Mouse (Mus musculus) liver, embryonic 14 days (tissue): ENCODE data around the gene Tas2r125. TPM values are rescaled to one million over a fixed set of nuclear protein-coding genes. Genes with fewer than 3 reads are reported as not detected.

Experiments
- polyA plus RNA-seq: library from polyadenylated mRNA; depleted of rRNA; stranded (reverse); fragments of >200 nt; gene quantifications from 2 replicates; pipeline ENCODE4 v1.2.3, GENCODE M21; 2012; rRNA removed

The Tas2r125 gene
- polyA plus RNA-seq: not detected in 2 replicates

GRCm38 (mm10) chr6:132909351-132909750, at the start of gene Tas2r125:
TSS of gene Tas2r125 (plus strand) at chr6:132909651.

GRCm38 (mm10) chr6:132867708-132868107, 41.7 kb upstream of the Tas2r125 start, which contains the start of gene Tas2r110:
TSS of gene Tas2r110 (plus strand) at chr6:132868008.

DNA sequence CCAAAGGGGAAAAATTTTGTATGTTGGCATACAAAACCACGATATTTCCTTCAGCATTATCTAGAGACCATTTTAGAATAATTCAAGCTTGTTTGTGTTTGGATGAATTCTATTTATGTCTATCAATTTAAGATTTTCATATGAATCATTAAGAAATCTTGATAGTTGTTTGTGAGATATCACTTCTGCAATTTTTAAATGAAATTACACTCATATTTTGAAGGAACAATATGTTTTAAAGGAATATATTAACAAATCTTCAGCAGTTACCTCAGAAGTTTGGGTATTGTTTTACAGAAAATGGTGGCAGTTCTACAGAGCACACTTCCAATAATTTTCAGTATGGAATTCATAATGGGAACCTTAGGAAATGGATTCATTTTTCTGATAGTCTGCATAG, 16.7 kb upstream of the Tas2r125 start, which contains the start of gene Tas2r113:
Gene Tas2r113 (plus strand): TSS at position 301 of the 400 bp plus-strand sequence.

GRCm38 (mm10) chr6:132950802-132951201, 41.4 kb downstream of the Tas2r125 start, which contains the start of gene Tas2r129:
TSS of gene Tas2r129 (plus strand) at chr6:132951102.

DNA sequence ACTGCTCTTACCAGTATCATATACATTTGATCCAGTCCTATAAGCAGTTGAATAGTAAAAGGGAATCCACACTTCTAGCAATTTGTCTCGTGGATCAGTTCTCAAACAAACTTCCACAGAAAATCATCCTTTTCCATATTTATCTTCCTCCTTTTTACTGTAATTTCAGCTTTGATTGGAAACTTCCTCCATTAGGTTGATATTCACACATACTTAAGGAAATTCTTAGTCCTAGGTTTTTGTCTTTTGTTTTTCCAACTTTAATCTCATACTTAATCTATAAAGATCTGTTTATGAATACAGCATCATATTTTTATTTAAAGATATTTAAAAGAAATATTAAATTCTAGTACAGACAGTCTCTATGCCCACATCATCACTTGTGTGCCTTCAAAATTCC, 48.4 kb downstream of the Tas2r125 start, which contains the start of gene Tas2r131:
Gene Tas2r131 (minus strand): TSS at position 101 of the 400 bp plus-strand sequence.

Other genes starting within 250 kb of the Tas2r125 start
- not detected in 2 replicates for gene Tas2r121, start 208.6 kb upstream of the Tas2r125 start, polyA plus RNA-seq
- not detected in 2 replicates for gene Tas2r122, start 197.7 kb upstream of the Tas2r125 start, polyA plus RNA-seq
- not detected in 2 replicates for gene Tas2r115, start 171.6 kb upstream of the Tas2r125 start, polyA plus RNA-seq
- gene Tas2r124, start 154.9 kb upstream of the Tas2r125 start, polyA plus RNA-seq: not detected in 2 replicates
- gene Tas2r102, start 147.5 kb upstream of the Tas2r125 start, polyA plus RNA-seq: not detected in 2 replicates
- gene Tas2r136, start 131.5 kb upstream of the Tas2r125 start, polyA plus RNA-seq: not detected in 2 replicates
- gene Tas2r117, start 106.8 kb upstream of the Tas2r125 start, polyA plus RNA-seq: not detected in 2 replicates
- gene Tas2r123, start 62.5 kb upstream of the Tas2r125 start, polyA plus RNA-seq: not detected in 2 replicates
- gene Tas2r116, start 54.2 kb upstream of the Tas2r125 start, polyA plus RNA-seq: not detected in 2 replicates
- gene Tas2r110, start 41.6 kb upstream of the Tas2r125 start, polyA plus RNA-seq: not detected in 2 replicates
- not detected in 2 replicates for gene Tas2r113, start 16.6 kb upstream of the Tas2r125 start, polyA plus RNA-seq
- not detected in 2 replicates for gene Tas2r129, start 41.5 kb downstream of the Tas2r125 start, polyA plus RNA-seq
- not detected in 2 replicates for gene Tas2r131, start 48.3 kb downstream of the Tas2r125 start, polyA plus RNA-seq
- not detected in 2 replicates for gene Tas2r109, start 71.3 kb downstream of the Tas2r125 start, polyA plus RNA-seq
- not detected in 2 replicates for gene Tas2r103, start 127.5 kb downstream of the Tas2r125 start, polyA plus RNA-seq
- gene Tas2r140, start 146.2 kb downstream of the Tas2r125 start, polyA plus RNA-seq: not detected in 2 replicates
- 7.7 and 9.3 TPM in 2 replicates for gene Smim10l1, start 195.3 kb downstream of the Tas2r125 start, polyA plus RNA-seq